Mouse (Mus musculus) midbrain, embryonic 13.5 days (tissue): ENCODE measurements around the gene Naa60. TPM values are rescaled to one million over a fixed set of nuclear protein-coding genes. Genes with fewer than 3 reads are reported as not detected.

Experiments
- ATAC-seq: fragments of 200-750 bp; cut with Nextera tagmentation; 2 replicates; pipeline ENCODE4 v1.8.0; 2017; ENCODE audit warnings: mild to moderate bottlenecking, moderate TSS enrichment, moderate library complexity
- H3K27ac ChIP-seq: fragments of 300-500 bp; sonication (generic); 2 replicates; pipeline ENCODE4 v1.5.1; 2015; ENCODE audit warnings: inconsistent platforms, mild to moderate bottlenecking, moderate library complexity
- H3K27me3 ChIP-seq: fragments of 300-500 bp; sonication (generic); 2 replicates; pipeline ENCODE4 v1.6.1; 2015; ENCODE audit warnings: mild to moderate bottlenecking, inconsistent platforms
- H3K36me3 ChIP-seq: fragments of 300-500 bp; sonication (generic); 2 replicates; pipeline ENCODE4 v1.6.1; 2015; ENCODE audit warnings: mild to moderate bottlenecking, inconsistent platforms
- H3K4me1 ChIP-seq: fragments of 300-500 bp; sonication (generic); replicated peaks from 2 replicates; pipeline ENCODE4 v1.6.1; 2015; ENCODE audit warnings: inconsistent platforms
- H3K4me2 ChIP-seq: fragments of 300-500 bp; sonication (generic); replicated peaks from 2 replicates; pipeline ENCODE4 v1.6.1; 2015; ENCODE audit warnings: moderate library complexity, mild to moderate bottlenecking, inconsistent platforms
- H3K4me3 ChIP-seq: fragments of 300-500 bp; sonication (generic); replicated peaks from 2 replicates; pipeline ENCODE4 v1.5.1; 2015; ENCODE audit warnings: mild to moderate bottlenecking, inconsistent platforms
- H3K9ac ChIP-seq: fragments of 300-500 bp; sonication (generic); replicated peaks from 2 replicates; pipeline ENCODE4 v1.6.1; 2015; ENCODE audit warnings: mild to moderate bottlenecking, inconsistent platforms
- H3K9me3 ChIP-seq: fragments of 300-500 bp; sonication (generic); 2 replicates; pipeline ENCODE4 v1.6.1; 2016; ENCODE audit warnings: mild to moderate bottlenecking, inconsistent platforms
- WGBS: fragments of 180-500 bp; shearing (Covaris S2); methylation state at CpG from one replicate; pipeline ENCODE4 v1.1.7; 2015; 5-methylcytosine and 5-hydroxymethylcytosine counted together
- microRNA-seq: library from miRNA; unstranded; fragments of <30 nt; microRNA quantifications from one replicate; pipeline ENCODE4, GENCODE M21; 2016
- polyA plus RNA-seq: library from polyadenylated mRNA; unstranded; fragments of >200 nt; fragmentation: Nextera tagmentation; extraction: Ambion mirVana; gene quantifications from 2 replicates; pipeline ENCODE4 v1.2.1, GENCODE M21; 2015

Naa60 gene
- polyA plus RNA-seq, 1 experiment from 2014 or later = 79.7 TPM

- Histone ChIP-seq H3K4me3 (no peak overlapping the region), H3K4me1 (no peaks in the 10 kb centered on the region), H3K36me3 (peaks cover 83% of the 10 kb centered on the region), H3K4me2 (no peak overlapping the region), H3K9me3 (no peaks in the 10 kb centered on the region), H3K27ac (no peak overlapping the region), H3K9ac (no peak overlapping the region), H3K27me3 (no peaks in the 10 kb centered on the region)
- no peak for ATAC-seq
- 100% methylated on average over 1 of the region's 1 CpGs for WGBS
These were observed 61.9 kb downstream of the Naa60 start for GRCm38 (mm10) chr16:3934091-3934490.

GRCm38 (mm10) chr16:3934701-3935100 lies 62.5 kb downstream of the Naa60 start:
- H3K9ac ChIP-seq = no peak overlapping the region
- H3K27ac ChIP-seq = no peak overlapping the region
- no peak for ATAC-seq
- no peaks in the 10 kb centered on the region for H3K27me3 ChIP-seq
- H3K4me2 ChIP-seq = no peak overlapping the region
- no peaks in the 10 kb centered on the region for H3K9me3 ChIP-seq
- H3K36me3 ChIP-seq = peaks cover 80% of the 10 kb centered on the region
- H3K4me3 ChIP-seq = no peak overlapping the region
- WGBS = 88% methylated on average over 4 of the region's 4 CpGs
- H3K4me1 ChIP-seq = no peaks in the 10 kb centered on the region

- Histone ChIP-seq H3K4me3 (no peak overlapping the region), H3K36me3 (no peaks in the 10 kb centered on the region), H3K4me2 (no peak overlapping the region), H3K27me3 (no peaks in the 10 kb centered on the region), H3K27ac (no peak overlapping the region), H3K4me1 (no peaks in the 10 kb centered on the region), H3K9me3 (no peaks in the 10 kb centered on the region), H3K9ac (no peak overlapping the region)
- no peak for ATAC-seq
- 86% methylated on average over 1 of the region's 1 CpGs for WGBS
These were observed 79.0 kb downstream of the Naa60 start for GRCm38 (mm10) chr16:3951141-3951540.

Small RNA genes within 50 kb of the gene (microRNA-seq; reads per million reads assigned to microRNA genes)
- not detected for gene Gm23493

Other genes starting within 250 kb of the Naa60 start
- gene Mefv, start 154.3 kb upstream of the Naa60 start, polyA plus RNA-seq = not detected in 2 replicates
- gene Zfp263, start 128.3 kb upstream of the Naa60 start, polyA plus RNA-seq = 61.1 and 63.5 TPM in 2 replicates
- gene Olfr15, start 41.5 kb upstream of the Naa60 start, polyA plus RNA-seq = not detected in 2 replicates
- gene Zfp174, start 25.1 kb upstream of the Naa60 start, polyA plus RNA-seq = 2.2 TPM in 2 replicates
- 15.2 and 17.5 TPM in 2 replicates for gene Zfp597, start 12.2 kb downstream of the Naa60 start, polyA plus RNA-seq
- gene Gm20695, start 12.3 kb downstream of the Naa60 start, polyA plus RNA-seq = 1.6 and 4.9 TPM in 2 replicates
- 11.1 and 12.2 TPM in 2 replicates for gene 1700037C18Rik, start 36.3 kb downstream of the Naa60 start, polyA plus RNA-seq
- gene Cluap1, start 36.4 kb downstream of the Naa60 start, polyA plus RNA-seq = 33.2 and 33.4 TPM in 2 replicates
- 0.90 and 1.0 TPM in 2 replicates for gene Nlrc3, start 104.3 kb downstream of the Naa60 start, polyA plus RNA-seq
- gene Slx4, start 131.4 kb downstream of the Naa60 start, polyA plus RNA-seq = 24.7 and 25.3 TPM in 2 replicates
- gene Dnase1, start 164.6 kb downstream of the Naa60 start, polyA plus RNA-seq = 5.1 and 7.1 TPM in 2 replicates
- gene Trap1, start 205.5 kb downstream of the Naa60 start, polyA plus RNA-seq = 48.4 and 51.2 TPM in 2 replicates